In the genomic region with DNA sequence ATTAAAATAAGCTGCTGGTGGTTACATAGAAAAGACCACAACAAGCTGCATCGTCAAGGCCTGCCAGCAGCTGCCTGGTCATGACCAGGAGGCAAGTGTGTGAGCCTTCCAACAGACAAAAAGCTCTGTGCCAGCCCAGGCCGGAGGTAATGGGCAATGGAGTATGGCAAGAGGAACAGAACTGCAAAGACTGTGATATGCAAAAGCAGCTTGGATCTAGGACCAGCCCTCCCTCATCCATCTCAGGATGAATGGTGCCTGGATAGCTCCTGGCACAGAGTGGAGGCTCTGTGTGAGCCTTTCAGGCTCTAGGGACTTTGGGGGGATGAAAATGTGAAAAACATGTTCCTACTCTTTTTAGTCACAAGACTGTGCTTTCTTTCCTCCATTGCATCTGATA, we compare ENCODE assay signal across 20 mouse cellular contexts.
DNase-seq lines count a peak whose midpoint lies in the region; ATAC-seq lines count a peak whose summit lies in the region.
"Had no signal": no experiment of that assay in that cellular context is flagged by ENCODE, and none has a peak within 500 bp of the region (broad histone marks: within the 10 kb centered on the region; RNA-seq: fewer than 3 reads in every experiment).

No protein-coding gene starts in this region.

- no peak overlapping the region for H3K27ac ChIP-seq in hindbrain, embryonic 16.5 days (ENCODE audit: low read depth, low read length)
- H3K27ac ChIP-seq in hindbrain, embryonic 10.5 days, result no peak overlapping the region
- H3K27ac ChIP-seq: hindbrain, embryonic 13.5 days; liver, embryonic 14.5 days; lung, embryonic 15.5 days; macrophage; midbrain, embryonic 10.5 days; neural tube, embryonic 12.5 days had no signal

- no peaks in the 10 kb centered on the region for H3K4me1 ChIP-seq in hindbrain, embryonic 16.5 days (ENCODE audit: control insufficient read depth, insufficient read depth, low read depth, low read length)
- no peaks in the 10 kb centered on the region for H3K4me1 ChIP-seq in hindbrain, embryonic 10.5 days (replicated peaks)
- H3K4me1 ChIP-seq: heart, embryonic 12.5 days; hindbrain, embryonic 13.5 days; lung, embryonic 15.5 days; midbrain, embryonic 10.5 days; neural tube, embryonic 12.5 days had no signal

- H3K27me3 ChIP-seq in hindbrain, embryonic 16.5 days (replicated peaks; ENCODE audit: control insufficient read depth, insufficient read depth, low read length), result no peaks in the 10 kb centered on the region
- no peaks in the 10 kb centered on the region for H3K27me3 ChIP-seq in hindbrain, embryonic 10.5 days (ENCODE audit: insufficient read depth, poor library complexity, severe bottlenecking)
- H3K27me3 ChIP-seq: heart, embryonic 12.5 days; hindbrain, embryonic 13.5 days; lung, embryonic 15.5 days; neural tube, embryonic 12.5 days had no signal

- no peak overlapping the region for H3K4me2 ChIP-seq in hindbrain, embryonic 16.5 days (ENCODE audit: low read length)
- H3K4me2 ChIP-seq: heart, embryonic 12.5 days; hindbrain, embryonic 13.5 days; lung, embryonic 15.5 days; neural tube, embryonic 12.5 days had no signal

- no peaks in the 10 kb centered on the region for H3K9me3 ChIP-seq in hindbrain, embryonic 16.5 days (ENCODE audit: control insufficient read depth, low read length)
- H3K9me3 ChIP-seq in hindbrain, embryonic 10.5 days, result no peaks in the 10 kb centered on the region
- H3K9me3 ChIP-seq: heart, embryonic 12.5 days; hindbrain, embryonic 13.5 days; lung, embryonic 15.5 days; midbrain, embryonic 10.5 days; neural tube, embryonic 12.5 days had no signal

- WGBS in hindbrain, embryonic 16.5 days, result 81% methylated on average over 2 of the region's 2 CpGs
- 85% methylated on average over 2 of the region's 2 CpGs for WGBS in hindbrain, embryonic 10.5 days

- peak; percentile 74 for ATAC-seq in hindbrain, embryonic 16.5 days
- ATAC-seq: intestine, embryonic 16.5 days had no signal

- H3K4me3 ChIP-seq in hindbrain, embryonic 16.5 days (ENCODE audit: low read length), result no peak overlapping the region
- H3K4me3 ChIP-seq in hindbrain, embryonic 10.5 days, result no peak overlapping the region
- H3K4me3 ChIP-seq: erythroblast, embryonic 14.5 days; heart, embryonic 12.5 days; hindbrain, embryonic 13.5 days; lung, embryonic 15.5 days; midbrain, embryonic 10.5 days; neural tube, embryonic 12.5 days had no signal

- H3K36me3 ChIP-seq in hindbrain, embryonic 16.5 days (ENCODE audit: control insufficient read depth, insufficient read depth, low read length), result no peaks in the 10 kb centered on the region
- H3K36me3 ChIP-seq in hindbrain, embryonic 10.5 days, result no peaks in the 10 kb centered on the region
- H3K36me3 ChIP-seq: heart, embryonic 12.5 days; hindbrain, embryonic 13.5 days; lung, embryonic 15.5 days; midbrain, embryonic 10.5 days; neural tube, embryonic 12.5 days had no signal

- DNase-seq in cerebellum, postnatal 14 days, result peak; percentile 61 to 63
- no peak for DNase-seq in cerebellum, adult 18-20 months
- no peak for DNase-seq in hindbrain, embryonic 10.5 days (ENCODE audit: low spot score)
- DNase-seq in right cerebral cortex, postnatal 10 days (ENCODE audit: low spot score in 2 of 2), result peak; percentile 32 to 46
- DNase-seq in right cerebral cortex, adult 18-20 months, result no peak
- DNase-seq in telencephalon, adult 2 months (ENCODE audit: low read depth, low spot score), result peak; percentile 9
- no peak for DNase-seq in ovary, postnatal 14 days (ENCODE audit: low spot score)
- DNase-seq: adrenal gland, postnatal 25 days; heart, postnatal 14 days; right cerebral cortex, postnatal 25 days had no signal

- no peak overlapping the region for H3K9ac ChIP-seq in hindbrain, embryonic 16.5 days (ENCODE audit: low read depth, low read length)
- H3K9ac ChIP-seq: heart, embryonic 12.5 days; hindbrain, embryonic 13.5 days; liver, embryonic 14.5 days; lung, embryonic 15.5 days; neural tube, embryonic 12.5 days had no signal

Comparison
In these comparisons a context has a peak if more than half of its experiments do, and no peak if none do; other contexts are left out.
1. DNase-seq: peak in cerebellum, postnatal 14 days (2 of 2), right cerebral cortex, postnatal 10 days (2 of 2) and telencephalon, adult 2 months (single experiment); none in cerebellum, adult 18-20 months (0 of 2), hindbrain, embryonic 10.5 days (single experiment), right cerebral cortex, adult 18-20 months (single experiment) and ovary, postnatal 14 days (single experiment).